Comparison of ENCODE assay signal across 11 mouse cellular contexts in the genomic region with DNA sequence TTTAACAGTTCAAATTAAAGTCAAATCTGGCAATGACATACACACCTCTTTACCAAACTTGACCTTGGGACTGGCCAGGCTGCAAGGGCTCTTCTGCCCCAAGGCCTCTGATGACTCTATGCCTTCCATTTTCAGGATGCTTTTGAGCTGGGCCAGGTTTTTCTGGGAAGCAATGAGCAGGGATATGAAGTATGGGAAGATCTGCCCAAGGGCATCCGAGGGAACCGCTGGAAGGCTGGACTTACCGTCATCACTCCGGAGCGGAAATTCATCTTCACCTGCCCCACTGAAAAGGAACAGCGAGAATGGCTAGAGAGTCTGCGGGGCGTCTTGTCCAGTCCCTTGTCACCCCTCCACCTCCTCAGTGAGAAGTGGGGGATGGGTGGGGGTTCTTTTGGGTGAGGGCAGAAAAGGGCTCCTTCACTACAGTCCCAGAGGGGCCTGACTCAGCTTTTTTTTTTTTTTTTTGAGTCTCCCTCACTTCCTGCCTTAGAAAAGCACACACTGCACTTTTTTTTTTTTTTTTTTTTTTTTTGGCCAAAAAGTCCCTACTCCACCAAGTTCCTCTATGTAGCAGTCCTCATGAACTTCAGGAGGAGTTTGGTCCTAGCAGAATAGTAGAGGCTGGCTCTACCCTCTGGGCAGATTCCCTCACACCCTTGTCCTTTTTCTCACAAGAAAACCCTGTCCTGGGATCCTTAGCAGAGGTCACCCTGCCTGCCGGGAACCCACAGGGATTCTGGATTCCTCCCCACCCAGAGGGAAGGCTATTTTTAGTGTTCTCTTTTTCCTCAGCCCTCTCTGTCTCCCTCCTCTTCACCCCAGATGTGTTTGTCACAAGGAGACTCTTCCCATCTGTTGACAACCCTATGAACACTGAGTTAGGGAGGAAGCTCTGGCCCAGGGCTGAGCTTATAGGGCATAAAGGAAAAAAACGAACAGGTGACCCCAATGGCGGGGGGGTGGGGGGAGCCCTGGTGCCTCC. TPM values are rescaled to one million over a fixed set of nuclear protein-coding genes. Genes with fewer than 3 reads are reported as not detected.
DNase-seq lines count a peak whose midpoint lies in the region; ATAC-seq and TF ChIP-seq lines count a peak whose summit lies in the region.
"Had no signal": no experiment of that assay in that cellular context is flagged by ENCODE, and none has a peak within 500 bp of the region (broad histone marks: within the 10 kb centered on the region; RNA-seq: fewer than 3 reads in every experiment).

No protein-coding gene starts in this region.

- no peak overlapping the region for H3K4me3 ChIP-seq in gastrocnemius, adult 2 months
- H3K4me3 ChIP-seq in lung, postnatal 0 days (ENCODE audit: low read depth, low read length), result no peak overlapping the region
- no peak overlapping the region; the same call in 1 of the 2 replicates for H3K4me3 ChIP-seq in bone marrow macrophage, adult 2 months (ENCODE audit: insufficient read depth, low read length)
- H3K4me3 ChIP-seq in midbrain, postnatal 0 days (ENCODE audit: low read depth, low read length), result no peak overlapping the region
- H3K4me3 ChIP-seq in midbrain, embryonic 14.5 days (replicated peaks; ENCODE audit: low read depth, low read length), result no peak overlapping the region
- H3K4me3 ChIP-seq: midbrain, embryonic 12.5 days had no signal

- WGBS in lung, postnatal 0 days, result 70% methylated on average over 11 of the region's 11 CpGs
- 78% methylated on average over 11 of the region's 11 CpGs for WGBS in midbrain, postnatal 0 days
- WGBS in midbrain, embryonic 14.5 days, result 81% methylated on average over 11 of the region's 11 CpGs

- no peaks in the 10 kb centered on the region for H3K4me1 ChIP-seq in lung, postnatal 0 days (ENCODE audit: insufficient read depth, low read depth, low read length)
- H3K4me1 ChIP-seq in bone marrow macrophage, adult 2 months (ENCODE audit: control insufficient read depth, insufficient read depth, low read length), result peaks cover 68% of the 10 kb centered on the region
- H3K4me1 ChIP-seq in midbrain, postnatal 0 days (ENCODE audit: insufficient read depth, low read length), result no peaks in the 10 kb centered on the region
- no peaks in the 10 kb centered on the region for H3K4me1 ChIP-seq in midbrain, embryonic 14.5 days (ENCODE audit: control insufficient read depth, insufficient read depth, low read length)
- H3K4me1 ChIP-seq: midbrain, embryonic 12.5 days had no signal

- intact Hi-C loops in gastrocnemius, adult 2 months (cut with DNase I), result no loop called here

- H3K27me3 ChIP-seq in lung, postnatal 0 days (replicated peaks; ENCODE audit: insufficient read depth, low read length), result no peaks in the 10 kb centered on the region
- H3K27me3 ChIP-seq in midbrain, postnatal 0 days (ENCODE audit: insufficient read depth, low read length), result no peaks in the 10 kb centered on the region
- H3K27me3 ChIP-seq in midbrain, embryonic 14.5 days (ENCODE audit: control insufficient read depth, insufficient read depth, low read length), result no peaks in the 10 kb centered on the region

- H3K27ac ChIP-seq in gastrocnemius, adult 2 months, result peak overlapping the region; percentile 73
- H3K27ac ChIP-seq in lung, postnatal 0 days (ENCODE audit: low read length), result no peak overlapping the region
- peak overlapping the region; percentile 100 for H3K27ac ChIP-seq in bone marrow macrophage, adult 2 months (ENCODE audit: insufficient read depth, low read depth, low read length)
- H3K27ac ChIP-seq in midbrain, postnatal 0 days (ENCODE audit: low read depth, low read length), result no peak overlapping the region
- H3K27ac ChIP-seq in midbrain, embryonic 14.5 days (replicated peaks; ENCODE audit: low read depth, low read length), result no peak overlapping the region
- H3K27ac ChIP-seq: hindbrain, postnatal 0 days; midbrain, embryonic 12.5 days had no signal

- no peak overlapping the region for H3K9ac ChIP-seq in lung, postnatal 0 days (replicated peaks; ENCODE audit: low read depth)
- no peak overlapping the region for H3K9ac ChIP-seq in midbrain, postnatal 0 days (replicated peaks; ENCODE audit: low read length, poor library complexity, severe bottlenecking)
- no peak overlapping the region for H3K9ac ChIP-seq in midbrain, embryonic 14.5 days (replicated peaks; ENCODE audit: low read length)
- H3K9ac ChIP-seq: midbrain, embryonic 12.5 days had no signal

- H3K36me3 ChIP-seq in lung, postnatal 0 days (ENCODE audit: insufficient read depth, low read length), result no peaks in the 10 kb centered on the region
- no peaks in the 10 kb centered on the region for H3K36me3 ChIP-seq in midbrain, postnatal 0 days (ENCODE audit: insufficient read depth, low read length)
- no peaks in the 10 kb centered on the region for H3K36me3 ChIP-seq in midbrain, embryonic 14.5 days (ENCODE audit: control insufficient read depth, insufficient read depth, low read length)
- H3K36me3 ChIP-seq: midbrain, embryonic 12.5 days had no signal

- no peak for TF ChIP-seq POLR2A in bone marrow macrophage, adult 2 months (IDR thresholded peaks at IDR 0.05; ENCODE audit: borderline replicate concordance, low read depth, low read length)

- peak; percentile 58 for ATAC-seq in lung, postnatal 0 days
- ATAC-seq in megakaryocyte progenitor cell, adult 5-6 weeks (replicated peaks; ENCODE audit: poor library complexity), result peak; percentile 37
- ATAC-seq in midbrain, postnatal 0 days (ENCODE audit: low FRiP score), result no peak
- no peak for ATAC-seq in midbrain, embryonic 14.5 days (ENCODE audit: low FRiP score, low TSS enrichment)
- ATAC-seq: CD4-positive, CD25-positive, alpha-beta regulatory T cell, adult 4 months; hindbrain, postnatal 0 days had no signal

- no peak overlapping the region for H3K4me2 ChIP-seq in lung, postnatal 0 days (replicated peaks; ENCODE audit: low read depth, low read length)
- H3K4me2 ChIP-seq in midbrain, postnatal 0 days (ENCODE audit: low read depth, low read length, poor library complexity, severe bottlenecking), result no peak overlapping the region
- no peak overlapping the region for H3K4me2 ChIP-seq in midbrain, embryonic 14.5 days (ENCODE audit: low read length)
- H3K4me2 ChIP-seq: midbrain, embryonic 12.5 days had no signal

- no peak for TF ChIP-seq EP300 in lung, postnatal 0 days (IDR thresholded peaks at IDR 0.05)

- DNase-seq in gastrocnemius, adult 2 months, result no peak
- DNase-seq in gastrocnemius, postnatal 10 days, result no peak
- DNase-seq in lung, postnatal 0 days (ENCODE audit: low spot score), result peak; percentile 43
- no peak for DNase-seq in lung, postnatal 4 days
- no peak for DNase-seq in midbrain, postnatal 0 days (ENCODE audit: low spot score)
- no peak for DNase-seq in midbrain, embryonic 14.5 days

- no peak for TF ChIP-seq CTCF in gastrocnemius, adult 2 months (IDR thresholded peaks at IDR 0.05)
- TF ChIP-seq CTCF in lung, postnatal 0 days (IDR thresholded peaks at IDR 0.05), result no peak
- no peak for TF ChIP-seq CTCF in bone marrow macrophage, adult 2 months (IDR thresholded peaks at IDR 0.05; ENCODE audit: low read depth, low read length)
- no peak for TF ChIP-seq CTCF in midbrain, postnatal 0 days (IDR thresholded peaks at IDR 0.05)

- no peaks in the 10 kb centered on the region for H3K9me3 ChIP-seq in lung, postnatal 0 days (ENCODE audit: low read length)
- no peaks in the 10 kb centered on the region for H3K9me3 ChIP-seq in midbrain, postnatal 0 days (ENCODE audit: low read length)
- H3K9me3 ChIP-seq in midbrain, embryonic 14.5 days (ENCODE audit: control insufficient read depth, low read length), result no peaks in the 10 kb centered on the region
- H3K9me3 ChIP-seq: midbrain, embryonic 12.5 days had no signal

RNA-seq across cellular contexts. Expression of gene Rnf135, which starts 6.4 kb away (rescaled TPM):
- 1 to 10 TPM; 2.2 to 2.4 TPM for total RNA-seq in gastrocnemius, adult 2 months (2021)
- total RNA-seq in gastrocnemius, postnatal 10 days (2021), result 1 to 10 TPM; 4.0 to 6.6 TPM
- 13.7 and 16.1 TPM in 2 replicates for polyA plus RNA-seq in lung, postnatal 0 days (2015; fragmentation: Nextera tagmentation; extraction: Ambion mirVana)
- polyA plus RNA-seq in bone marrow macrophage, adult 2 months (2012; ENCODE audit: insufficient read depth, insufficient read length, missing spikeins), result 17.9 and 19.4 TPM in 2 replicates
- total RNA-seq in megakaryocyte progenitor cell, adult 5-6 weeks (2015), result 4.5 and 7.9 TPM in 2 replicates
- total RNA-seq in megakaryocyte progenitor cell, adult 5-6 weeks (2017), result 4.8 and 6.5 TPM in 2 replicates
- 3.0 and 3.7 TPM in 2 replicates for total RNA-seq in midbrain, postnatal 0 days (2014; rRNA removed)
- polyA plus RNA-seq in midbrain, postnatal 0 days (2015; fragmentation: Nextera tagmentation; extraction: Ambion mirVana), result 3.3 and 4.2 TPM in 2 replicates
- 1.5 and 3.0 TPM in 2 replicates for polyA plus RNA-seq in midbrain, embryonic 14.5 days (2014; fragmentation: Nextera tagmentation; extraction: Ambion mirVana)

RNA-seq across cellular contexts. Expression of gene Adap2, which starts 23.3 kb away (rescaled TPM):
- 1 to 10 TPM; 4.2 to 4.7 TPM for total RNA-seq in gastrocnemius, adult 2 months (2021)
- total RNA-seq in gastrocnemius, postnatal 10 days (2021), result 1 to 10 TPM; 6.9 to 9.3 TPM
- 8.4 and 12.4 TPM in 2 replicates for polyA plus RNA-seq in lung, postnatal 0 days (2015; fragmentation: Nextera tagmentation; extraction: Ambion mirVana)
- polyA plus RNA-seq in bone marrow macrophage, adult 2 months (2012; ENCODE audit: insufficient read depth, insufficient read length, missing spikeins), result 167 and 174 TPM in 2 replicates
- 0.07 and 0.17 TPM in 2 replicates for total RNA-seq in megakaryocyte progenitor cell, adult 5-6 weeks (2015)
- total RNA-seq in megakaryocyte progenitor cell, adult 5-6 weeks (2017), result 0.12 and 0.61 TPM in 2 replicates
- 5.7 and 11.2 TPM in 2 replicates for total RNA-seq in midbrain, postnatal 0 days (2014; rRNA removed)
- polyA plus RNA-seq in midbrain, postnatal 0 days (2015; fragmentation: Nextera tagmentation; extraction: Ambion mirVana), result 4.0 and 4.2 TPM in 2 replicates
- 2.2 and 3.2 TPM in 2 replicates for polyA plus RNA-seq in midbrain, embryonic 14.5 days (2014; fragmentation: Nextera tagmentation; extraction: Ambion mirVana)

RNA-seq across cellular contexts. Expression of gene Rhot1, which starts 31.6 kb away (rescaled TPM):
- 10 to 100 TPM; 43.6 to 45.3 TPM for total RNA-seq in gastrocnemius, adult 2 months (2021)
- total RNA-seq in gastrocnemius, postnatal 10 days (2021), result 10 to 100 TPM; 45.4 to 50.6 TPM
- 38.2 and 44.9 TPM in 2 replicates for polyA plus RNA-seq in lung, postnatal 0 days (2015; fragmentation: Nextera tagmentation; extraction: Ambion mirVana)
- 34.5 and 38.1 TPM in 2 replicates for polyA plus RNA-seq in bone marrow macrophage, adult 2 months (2012; ENCODE audit: insufficient read depth, insufficient read length, missing spikeins)
- 64.7 and 66.6 TPM in 2 replicates for total RNA-seq in megakaryocyte progenitor cell, adult 5-6 weeks (2015)
- total RNA-seq in megakaryocyte progenitor cell, adult 5-6 weeks (2017), result 50.6 and 51.4 TPM in 2 replicates
- 69.5 and 74.9 TPM in 2 replicates for total RNA-seq in midbrain, postnatal 0 days (2014; rRNA removed)
- 55.1 and 56.1 TPM in 2 replicates for polyA plus RNA-seq in midbrain, postnatal 0 days (2015; fragmentation: Nextera tagmentation; extraction: Ambion mirVana)
- polyA plus RNA-seq in midbrain, embryonic 14.5 days (2014; fragmentation: Nextera tagmentation; extraction: Ambion mirVana), result 67.9 and 86.3 TPM in 2 replicates

RNA-seq across cellular contexts. Expression of gene Tefm, which starts 35.2 kb away (rescaled TPM):
- 10 to 100 TPM; 18.6 to 24.1 TPM for total RNA-seq in gastrocnemius, adult 2 months (2021)
- 10 to 100 TPM; 21.0 to 22.2 TPM for total RNA-seq in gastrocnemius, postnatal 10 days (2021)
- 17.8 and 19.5 TPM in 2 replicates for polyA plus RNA-seq in lung, postnatal 0 days (2015; fragmentation: Nextera tagmentation; extraction: Ambion mirVana)
- polyA plus RNA-seq in bone marrow macrophage, adult 2 months (2012; ENCODE audit: insufficient read depth, insufficient read length, missing spikeins), result 7.7 and 12.4 TPM in 2 replicates
- total RNA-seq in megakaryocyte progenitor cell, adult 5-6 weeks (2015), result 26.8 and 28.9 TPM in 2 replicates
- 21.1 and 27.3 TPM in 2 replicates for total RNA-seq in megakaryocyte progenitor cell, adult 5-6 weeks (2017)
- 9.5 and 14.3 TPM in 2 replicates for total RNA-seq in midbrain, postnatal 0 days (2014; rRNA removed)
- 18.5 and 20.1 TPM in 2 replicates for polyA plus RNA-seq in midbrain, postnatal 0 days (2015; fragmentation: Nextera tagmentation; extraction: Ambion mirVana)
- 24.0 and 25.4 TPM in 2 replicates for polyA plus RNA-seq in midbrain, embryonic 14.5 days (2014; fragmentation: Nextera tagmentation; extraction: Ambion mirVana)

Comparison
In these comparisons a context has a peak if more than half of its experiments do, and no peak if none do; other contexts are left out.
1. H3K27ac ChIP-seq: peak in gastrocnemius, adult 2 months (single experiment) and bone marrow macrophage, adult 2 months (single experiment); none in lung, postnatal 0 days (single experiment), midbrain, postnatal 0 days (single experiment) and midbrain, embryonic 14.5 days (single experiment).
2. ATAC-seq: peak in lung, postnatal 0 days (single experiment) and megakaryocyte progenitor cell, adult 5-6 weeks (single experiment); none in midbrain, postnatal 0 days (single experiment) and midbrain, embryonic 14.5 days (single experiment).